Mouse (Mus musculus): ENCODE data around the gene Cpd.

DNA sequence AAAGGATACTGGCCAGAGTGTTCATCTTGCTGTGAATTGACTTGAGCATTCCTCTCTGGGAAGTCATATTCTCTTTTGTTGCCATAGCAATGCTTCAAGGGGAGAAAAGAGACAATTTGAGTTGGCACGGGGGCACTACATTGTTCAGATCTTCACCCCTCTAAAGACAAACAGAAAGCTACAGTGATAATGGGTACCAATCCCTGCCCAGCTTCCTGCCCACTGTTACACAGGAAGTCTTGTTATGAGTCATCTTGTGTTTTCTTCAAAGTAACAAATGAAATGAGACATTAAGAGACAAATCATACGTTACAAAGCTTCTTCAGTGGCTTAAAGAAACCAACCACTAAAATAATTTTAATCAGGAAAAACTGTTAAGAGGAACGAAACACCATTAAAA, 112.3 kb downstream of the Cpd start:
- TF ChIP-seq POLR2A (IDR thresholded peaks at IDR 0.05; ENCODE audit: extremely low read depth, insufficient read depth, low read length) (no peak), CTCF (IDR thresholded peaks at IDR 0.05; ENCODE audit: low read depth, low read length) (no peak)
